Mouse (Mus musculus) forebrain, embryonic 13.5 days (tissue): ENCODE results near the gene Ruvbl2. TPM values are rescaled to one million over a fixed set of nuclear protein-coding genes. Genes with fewer than 3 reads are reported as not detected.

Experiments
- ATAC-seq: fragments of 200-750 bp; cut with Nextera tagmentation; 2 replicates; pipeline ENCODE4 v1.8.0; 2017
- H3K27ac ChIP-seq: fragments of 300-500 bp; sonication (generic); 2 replicates; pipeline ENCODE4 v1.5.1; 2015; ENCODE audit warnings: inconsistent platforms, mild to moderate bottlenecking, moderate library complexity
- H3K27me3 ChIP-seq: fragments of 300-500 bp; sonication (generic); 2 replicates; pipeline ENCODE4 v1.6.1; 2015; ENCODE audit warnings: mild to moderate bottlenecking, inconsistent platforms
- H3K36me3 ChIP-seq: fragments of 300-500 bp; sonication (generic); 2 replicates; pipeline ENCODE4 v1.6.1; 2015; ENCODE audit warnings: mild to moderate bottlenecking, inconsistent platforms; ENCODE audit not compliant: poor library complexity, severe bottlenecking
- H3K4me1 ChIP-seq: fragments of 300-500 bp; sonication (generic); 2 replicates; pipeline ENCODE4 v1.6.1; 2015; ENCODE audit warnings: inconsistent platforms
- H3K4me2 ChIP-seq: fragments of 300-500 bp; sonication (generic); 2 replicates; pipeline ENCODE4 v1.6.1; 2015; ENCODE audit warnings: inconsistent platforms, mild to moderate bottlenecking, moderate library complexity
- H3K4me3 ChIP-seq: fragments of 300-500 bp; sonication (generic); 2 replicates; pipeline ENCODE4 v1.5.1; 2015; ENCODE audit warnings: mild to moderate bottlenecking, inconsistent platforms
- H3K9ac ChIP-seq: fragments of 300-500 bp; sonication (generic); 2 replicates; pipeline ENCODE4 v1.6.1; 2015; ENCODE audit warnings: mild to moderate bottlenecking, inconsistent platforms
- H3K9me3 ChIP-seq: fragments of 300-500 bp; sonication (generic); replicated peaks from 2 replicates; pipeline ENCODE4 v1.6.1; 2016; ENCODE audit warnings: inconsistent platforms
- WGBS: fragments of 180-500 bp; shearing (Covaris S2); methylation state at CpG from one replicate; pipeline ENCODE4 v1.1.7; 2015; 5-methylcytosine and 5-hydroxymethylcytosine counted together
- polyA plus RNA-seq: library from polyadenylated mRNA; unstranded; fragments of >200 nt; fragmentation: Nextera tagmentation; extraction: Ambion mirVana; gene quantifications from 2 replicates; pipeline ENCODE4 v1.2.1, GENCODE M21; 2015

Ruvbl2 gene
- polyA plus RNA-seq, 1 experiment from 2014 or later = 153 TPM

GRCm38 (mm10) chr7:45446589-45446988, 8.7 kb upstream of the Ruvbl2 start:
- H3K27ac ChIP-seq = no peak overlapping the region
- H3K36me3 ChIP-seq = peaks cover 54% of the 10 kb centered on the region
- no peak overlapping the region for H3K4me2 ChIP-seq
- no peak overlapping the region for H3K9ac ChIP-seq
- no peaks in the 10 kb centered on the region for H3K4me1 ChIP-seq
- H3K4me3 ChIP-seq = no peak overlapping the region
- H3K9me3 ChIP-seq = no peaks in the 10 kb centered on the region
- ATAC-seq = no peak
- no peaks in the 10 kb centered on the region for H3K27me3 ChIP-seq

GRCm38 (mm10) chr7:45443526-45444420, 5.9 kb upstream of the Ruvbl2 start:
- Histone ChIP-seq H3K9ac (no peak overlapping the region), H3K9me3 (no peaks in the 10 kb centered on the region), H3K4me2 (no peak overlapping the region), H3K36me3 (peaks cover 54% of the 10 kb centered on the region), H3K27ac (no peak overlapping the region), H3K4me1 (no peaks in the 10 kb centered on the region), H3K4me3 (no peak overlapping the region), H3K27me3 (no peaks in the 10 kb centered on the region)
- 92% methylated on average over 22 of the region's 22 CpGs for WGBS
- ATAC-seq = no peak

GRCm38 (mm10) chr7:45437046-45437445, 850 bp downstream of the Ruvbl2 start:
- H3K27me3 ChIP-seq = no peaks in the 10 kb centered on the region
- WGBS = 33% methylated on average over 6 of the region's 6 CpGs
- H3K4me1 ChIP-seq = peaks cover 45% of the 10 kb centered on the region
- no peak overlapping the region for H3K4me2 ChIP-seq
- no peak overlapping the region for H3K4me3 ChIP-seq
- H3K36me3 ChIP-seq = peaks cover 19% of the 10 kb centered on the region; the same call in 1 of the 2 replicates
- H3K9me3 ChIP-seq = no peaks in the 10 kb centered on the region
- ATAC-seq = no peak
- no peak overlapping the region for H3K27ac ChIP-seq
- H3K9ac ChIP-seq = peak overlapping the region; percentile 22; the same call in 1 of the 2 replicates

- Histone ChIP-seq H3K27me3 (no peaks in the 10 kb centered on the region), H3K9ac (peak overlapping the region; percentile 84; the same call in 1 of the 2 replicates), H3K36me3 (peaks cover 22% of the 10 kb centered on the region; the same call in 1 of the 2 replicates), H3K4me1 (peaks cover 45% of the 10 kb centered on the region), H3K27ac (no peak overlapping the region), H3K4me2 (no peak overlapping the region), H3K9me3 (no peaks in the 10 kb centered on the region), H3K4me3 (no peak overlapping the region)
- ATAC-seq = no peak
- WGBS = 93% methylated on average over 5 of the region's 5 CpGs
Measured at GRCm38 (mm10) chr7:45436444-45436843, 1.5 kb downstream of the Ruvbl2 start.

- Histone ChIP-seq H3K36me3 (peaks cover 32% of the 10 kb centered on the region), H3K27ac (no peak overlapping the region; the same call in 1 of the 2 replicates), H3K9me3 (no peaks in the 10 kb centered on the region), H3K4me1 (peaks cover 45% of the 10 kb centered on the region), H3K9ac (peak overlapping the region; percentile 84), H3K4me3 (peak overlapping the region; percentile 89), H3K27me3 (no peaks in the 10 kb centered on the region), H3K4me2 (peak overlapping the region; percentile 100)
- WGBS = 5% methylated on average over 16 of the region's 16 CpGs
- no peak for ATAC-seq
Measured at GRCm38 (mm10) chr7:45435038-45435437, 2.9 kb downstream of the Ruvbl2 start.

GRCm38 (mm10) chr7:45434203-45435015, 3.5 kb downstream of the Ruvbl2 start, which contains the start of gene Gys1:
Gene Gys1, plus strand, starts transcription at chr7:45434844.
- peak within 1 kb of the TSS; percentile 92 for H3K9ac ChIP-seq
- peak within 1 kb of the TSS; percentile 100 for H3K4me2 ChIP-seq
- peak within 1 kb of the TSS; percentile 88 for H3K27ac ChIP-seq
- peaks cover 32% of the 10 kb centered on the region for H3K36me3 ChIP-seq
- H3K4me1 ChIP-seq = peaks cover 45% of the 10 kb centered on the region
- no peaks in the 10 kb centered on the region for H3K9me3 ChIP-seq
- no peaks in the 10 kb centered on the region for H3K27me3 ChIP-seq
- ATAC-seq = peak; percentile 98
- WGBS = under 1% methylated on average over 44 of the region's 45 CpGs
- peak within 1 kb of the TSS; percentile 89 for H3K4me3 ChIP-seq

GRCm38 (mm10) chr7:45433835-45434202, 4.1 kb downstream of the Ruvbl2 start:
- ATAC-seq = peak; percentile 1; the same call in 1 of the 2 replicates
- peak overlapping the region; percentile 89 for H3K4me3 ChIP-seq
- 2% methylated on average over 7 of the region's 7 CpGs for WGBS
- peak overlapping the region; percentile 100 for H3K4me2 ChIP-seq
- H3K36me3 ChIP-seq = peaks cover 37% of the 10 kb centered on the region
- no peaks in the 10 kb centered on the region for H3K27me3 ChIP-seq
- peak overlapping the region; percentile 88 for H3K27ac ChIP-seq
- H3K9ac ChIP-seq = peak overlapping the region; percentile 92
- H3K9me3 ChIP-seq = no peaks in the 10 kb centered on the region
- peaks cover 45% of the 10 kb centered on the region for H3K4me1 ChIP-seq

- no peak for ATAC-seq
- H3K9me3 ChIP-seq = no peaks in the 10 kb centered on the region
- no peak overlapping the region for H3K4me2 ChIP-seq
- H3K4me1 ChIP-seq = no peaks in the 10 kb centered on the region
- no peak overlapping the region for H3K4me3 ChIP-seq
- H3K9ac ChIP-seq = no peak overlapping the region
- H3K27me3 ChIP-seq = no peaks in the 10 kb centered on the region
- H3K27ac ChIP-seq = no peak overlapping the region
- H3K36me3 ChIP-seq = peaks cover 98% of the 10 kb centered on the region
- whole genome bisulfite sequencing = 89% methylated on average over 8 of the region's 8 CpGs
Measured at GRCm38 (mm10) chr7:45426556-45426955, 11.3 kb downstream of the Ruvbl2 start.

- H3K36me3 ChIP-seq = peaks cover 61% of the 10 kb centered on the region
- H3K27me3 ChIP-seq = peaks cover 50% of the 10 kb centered on the region
- no peaks in the 10 kb centered on the region for H3K4me1 ChIP-seq
- H3K4me2 ChIP-seq = no peak overlapping the region
- no peak overlapping the region for H3K4me3 ChIP-seq
- no peak for ATAC-seq
- no peak overlapping the region for H3K27ac ChIP-seq
- H3K9me3 ChIP-seq = no peaks in the 10 kb centered on the region
- no peak overlapping the region for H3K9ac ChIP-seq
- 94% methylated on average over 14 of the region's 14 CpGs for WGBS
Measured at GRCm38 (mm10) chr7:45421194-45421593, 16.7 kb downstream of the Ruvbl2 start.

- 64% methylated on average over 6 of the region's 6 CpGs for WGBS
- Histone ChIP-seq H3K9me3 (no peaks in the 10 kb centered on the region), H3K27me3 (peaks cover 56% of the 10 kb centered on the region), H3K9ac (no peak within 1 kb of the TSS), H3K36me3 (peaks cover 55% of the 10 kb centered on the region), H3K4me2 (no peak within 1 kb of the TSS), H3K27ac (no peak within 1 kb of the TSS), H3K4me1 (peaks cover 1% of the 10 kb centered on the region; the same call in 1 of the 2 replicates), H3K4me3 (no peak within 1 kb of the TSS)
- ATAC-seq = no peak
Measured at GRCm38 (mm10) chr7:45420615-45420919, 17.3 kb downstream of the Ruvbl2 start, which contains the start of gene Lhb. Gene Lhb, plus strand, starts transcription at chr7:45420820.

- H3K27me3 ChIP-seq = peaks cover 61% of the 10 kb centered on the region
- 15% methylated on average over 27 of the region's 27 CpGs for WGBS
- no peaks in the 10 kb centered on the region for H3K9me3 ChIP-seq
Measured at GRCm38 (mm10) chr7:45419859-45420614, 17.9 kb downstream of the Ruvbl2 start.

More at GRCm38 (mm10) chr7:45419859-45420614, 17.9 kb downstream of the Ruvbl2 start:
- no peak overlapping the region for H3K4me3 ChIP-seq
- H3K9ac ChIP-seq = no peak overlapping the region
- H3K4me1 ChIP-seq = peaks cover 3% of the 10 kb centered on the region; the same call in 1 of the 2 replicates
- no peak overlapping the region for H3K4me2 ChIP-seq
- H3K36me3 ChIP-seq = peaks cover 49% of the 10 kb centered on the region
- ATAC-seq = no peak
- H3K27ac ChIP-seq = no peak overlapping the region
